Mouse (Mus musculus) heart, adult 2 months (tissue): ENCODE data around the gene Rufy2.
A peak's percentile ranks its signal among the peaks of the same experiment; 100 is the strongest.

ENCODE experiments used
- CTCF ChIP-seq: fragments of 200-600 bp; IDR thresholded peaks from 2 replicates; pipeline ENCODE4 v1.8.1; 2022; ENCODE audit warnings: antibody characterized with exemption, mild to moderate bottlenecking, moderate library complexity
- EP300 ChIP-seq: fragments of 200-500 bp; IDR thresholded peaks from 2 replicates; pipeline ENCODE4 v1.6.1; 2011; ENCODE audit warnings: low read depth, low read length, control low read depth; ENCODE audit not compliant: insufficient read depth
- POLR2A ChIP-seq: fragments of 200-500 bp; IDR thresholded peaks from 2 replicates; pipeline ENCODE4 v1.6.1; 2011; ENCODE audit warnings: mild to moderate bottlenecking, low read depth, low read length, control low read depth; ENCODE audit not compliant: insufficient read depth

DNA sequence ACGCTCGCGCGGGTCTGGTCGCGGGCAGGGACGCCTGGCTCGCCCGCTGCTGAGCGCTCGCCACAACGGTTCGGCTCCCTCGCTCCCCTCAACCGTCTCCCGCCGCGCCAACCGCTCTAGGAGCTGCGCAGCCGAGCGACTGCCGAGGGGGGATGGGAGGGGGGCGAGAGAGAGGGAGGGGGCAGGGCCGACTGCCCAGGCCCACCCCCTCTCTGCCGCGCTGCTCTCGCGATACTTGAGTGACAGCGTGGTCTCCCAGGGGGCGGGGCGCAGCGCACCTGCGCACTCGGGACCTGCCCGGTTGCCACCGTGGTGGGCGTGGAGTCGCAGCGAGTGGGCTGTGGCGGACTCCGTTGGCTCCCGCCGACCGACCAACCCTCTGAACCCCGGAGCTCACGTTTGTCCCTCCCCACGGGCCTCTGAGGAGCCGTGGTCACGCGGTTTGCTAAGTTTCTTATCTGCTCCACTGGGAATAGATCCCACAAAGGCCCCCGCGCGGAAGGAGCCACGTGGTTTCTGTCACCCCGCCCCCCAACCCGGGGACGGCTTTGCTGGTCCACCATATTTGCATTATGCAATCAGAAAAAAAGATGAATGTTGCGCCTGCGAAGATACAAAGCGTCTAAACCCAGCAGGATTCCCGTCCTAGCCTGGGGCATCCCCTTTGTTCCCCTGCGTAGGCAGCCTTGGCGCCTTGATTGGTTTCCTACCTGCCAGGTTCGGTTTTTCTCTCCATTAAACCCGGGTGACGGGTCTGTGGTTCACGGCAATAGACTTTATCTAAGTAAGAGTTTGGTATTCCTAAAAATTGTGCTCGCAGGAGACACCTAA, 43.9 kb downstream of the Rufy2 start, which contains the start of the genes Hnrnph3 and Pbld2:
- TF ChIP-seq CTCF, result no peak
- peak; percentile 88 for TF ChIP-seq POLR2A
- TF ChIP-seq EP300, result peak; percentile 58; the same call in 1 of the 2 replicates
